Mouse (Mus musculus) CH12.LX (cell line): ENCODE results near the gene BC035044. TPM values are rescaled to one million over a fixed set of nuclear protein-coding genes. Genes with fewer than 3 reads are reported as not detected.
"Not testable (repeated sequence)": the region's sequence is repeated elsewhere in the genome, so short reads cannot be mapped to it uniquely, and the experiment has no call there.

ENCODE experiments used
- DNase-seq: peaks from one replicate; pipeline ENCODE4 v3.0.0-alpha.2; 2013; ENCODE audit errors: extremely low read depth
- H3K27ac ChIP-seq: 2 replicates; pipeline ENCODE4 v1.5.1; 2012; ENCODE audit warnings: low read depth, mild to moderate bottlenecking, control low read depth, moderate library complexity; ENCODE audit not compliant: insufficient read depth
- H3K27me3 ChIP-seq: replicated peaks from 2 replicates; pipeline ENCODE3; 2012; ENCODE audit warnings: inconsistent platforms
- H3K36me3 ChIP-seq, 2 experiments: replicated peaks in 1 of 2; 2 replicates each; pipeline versions ENCODE3 to v1.6.1; 2012; ENCODE audit warnings: inconsistent platforms in 1 of 2, low read length in 1 of 2, mild to moderate bottlenecking in 1 of 2, mixed read lengths in 1 of 2, moderate library complexity in 1 of 2; ENCODE audit not compliant: control insufficient read depth in 1 of 2, insufficient read depth in 1 of 2
- H3K4me1 ChIP-seq, 2 experiments: 2 replicates each; pipeline ENCODE4 v1.6.1; 2012; ENCODE audit warnings: inconsistent platforms in 1 of 2, moderate library complexity in 1 of 2; ENCODE audit not compliant: insufficient read depth in 2 of 2, control insufficient read depth in 1 of 2
- H3K4me2 ChIP-seq: 2 replicates; pipeline ENCODE4 v1.6.1; 2012; ENCODE audit warnings: low read depth, mild to moderate bottlenecking, control low read depth; ENCODE audit not compliant: poor library complexity, insufficient read depth, severe bottlenecking
- H3K4me3 ChIP-seq, 3 experiments: fragments of 150-350 bp in 1 of 3; sonication (generic) in 1 of 3; replicated peaks in 1 of 3; 2 replicates each; pipeline versions ENCODE3 to v1.5.1; 2011 to 2012; ENCODE audit warnings: low read depth in 2 of 3, low read length in 2 of 3, mild to moderate bottlenecking in 2 of 3, moderate library complexity in 2 of 3, control low read depth in 1 of 3, improper control_type of control experiment in 1 of 3, inconsistent platforms in 1 of 3, mixed read lengths in 1 of 3; ENCODE audit not compliant: poor library complexity in 1 of 3
- H3K79me2 ChIP-seq: replicated peaks from 2 replicates; pipeline ENCODE4 v1.6.1; 2012; ENCODE audit warnings: mild to moderate bottlenecking, moderate library complexity; ENCODE audit not compliant: control insufficient read depth, poor library complexity, insufficient read depth, severe bottlenecking; ENCODE audit errors: extremely low read depth
- H3K9ac ChIP-seq: 2 replicates; pipeline ENCODE4 v1.6.1; 2012; ENCODE audit warnings: low read depth, mild to moderate bottlenecking, control low read depth, moderate library complexity; ENCODE audit not compliant: insufficient read depth
- H3K9me3 ChIP-seq: replicated peaks from 2 replicates; pipeline ENCODE3; 2012; ENCODE audit warnings: low read length, inconsistent platforms, mixed read lengths
- BHLHE40 ChIP-seq: IDR thresholded peaks from 2 replicates; pipeline ENCODE4 v1.6.1; 2011; ENCODE audit warnings: mild to moderate bottlenecking, low read depth, low read length, improper control_type of control experiment
- CHD1 ChIP-seq: IDR thresholded peaks from 2 replicates; pipeline ENCODE4 v1.6.1; 2012; ENCODE audit warnings: low read depth, low read length, improper control_type of control experiment, inconsistent platforms
- CHD2 ChIP-seq: IDR thresholded peaks from 2 replicates; pipeline ENCODE4 v1.6.1; 2011; ENCODE audit warnings: low read length, improper control_type of control experiment
- CTCF ChIP-seq, 2 experiments: IDR thresholded peaks in 1 of 2; conservative IDR thresholded peaks in 1 of 2; 2 replicates each; pipeline ENCODE4 v1.5.1; 2011 to 2012; ENCODE audit warnings: low read depth in 2 of 2, low read length in 2 of 2, improper control_type of control experiment in 1 of 2, inconsistent platforms in 1 of 2, mild to moderate bottlenecking in 1 of 2, moderate library complexity in 1 of 2
- E2F4 ChIP-seq: IDR thresholded peaks from 2 replicates; pipeline ENCODE4 v1.6.1; 2011; ENCODE audit warnings: low read depth, low read length, improper control_type of control experiment; ENCODE audit not compliant: insufficient replicate concordance
- ELF1 ChIP-seq: IDR thresholded peaks from 2 replicates; pipeline ENCODE4 v1.6.1; 2014; ENCODE audit warnings: low read depth, mild to moderate bottlenecking, inconsistent platforms, low read length, improper control_type of control experiment
- EP300 ChIP-seq: IDR thresholded peaks from 2 replicates; pipeline ENCODE4 v1.6.1; 2011; ENCODE audit warnings: low read length, improper control_type of control experiment
- ETS1 ChIP-seq: conservative IDR thresholded peaks from 2 replicates; pipeline ENCODE4 v1.6.1; 2012; ENCODE audit warnings: low read depth, mild to moderate bottlenecking, inconsistent platforms, low read length, improper control_type of control experiment, moderate library complexity
- GABPA ChIP-seq: IDR thresholded peaks from 2 replicates; pipeline ENCODE4 v1.6.1; 2012; ENCODE audit warnings: low read depth, low read length, improper control_type of control experiment, inconsistent platforms; ENCODE audit not compliant: insufficient replicate concordance
- HCFC1 ChIP-seq: IDR thresholded peaks from 2 replicates; pipeline ENCODE4 v1.6.1; 2012; ENCODE audit warnings: low read depth, mild to moderate bottlenecking, inconsistent platforms, low read length, improper control_type of control experiment
- IRF4 ChIP-seq: IDR thresholded peaks from 2 replicates; pipeline ENCODE4 v1.6.1; 2014; ENCODE audit warnings: low read depth, mild to moderate bottlenecking, inconsistent platforms, low read length, improper control_type of control experiment
- JUN ChIP-seq: IDR thresholded peaks from 2 replicates; pipeline ENCODE4 v1.6.1; 2011; ENCODE audit warnings: low read depth, mild to moderate bottlenecking, low read length, improper control_type of control experiment, moderate library complexity; ENCODE audit not compliant: insufficient read depth
- JUND ChIP-seq: conservative IDR thresholded peaks from 2 replicates; pipeline ENCODE4 v1.6.1; 2011; ENCODE audit warnings: low read depth, low read length, improper control_type of control experiment
- KAT2A ChIP-seq: IDR thresholded peaks from 2 replicates; pipeline ENCODE4 v1.6.1; 2012; ENCODE audit warnings: low read length, improper control_type of control experiment, inconsistent platforms; ENCODE audit not compliant: insufficient replicate concordance
- MAFK ChIP-seq: IDR thresholded peaks from 2 replicates; pipeline ENCODE4 v1.6.1; 2011; ENCODE audit warnings: low read length, improper control_type of control experiment; ENCODE audit not compliant: insufficient replicate concordance
- MAX ChIP-seq: IDR thresholded peaks from 2 replicates; pipeline ENCODE4 v1.6.1; 2011; ENCODE audit warnings: low read length, improper control_type of control experiment
- MAZ ChIP-seq: IDR thresholded peaks from 2 replicates; pipeline ENCODE4 v1.6.1; 2012; ENCODE audit warnings: low read depth, mild to moderate bottlenecking, inconsistent platforms, low read length, improper control_type of control experiment, moderate library complexity
- MEF2A ChIP-seq: IDR thresholded peaks from 2 replicates; pipeline ENCODE4 v1.6.1; 2014; ENCODE audit warnings: low read depth, mild to moderate bottlenecking, inconsistent platforms, low read length, improper control_type of control experiment, borderline replicate concordance
- MXI1 ChIP-seq: IDR thresholded peaks from 2 replicates; pipeline ENCODE4 v1.6.1; 2011; ENCODE audit warnings: mild to moderate bottlenecking, low read depth, low read length, improper control_type of control experiment
- MYC ChIP-seq: IDR thresholded peaks from 2 replicates; pipeline ENCODE4 v1.6.1; 2011; ENCODE audit warnings: low read depth, mild to moderate bottlenecking, improper control_type of control experiment, low read length
- NELFE ChIP-seq: IDR thresholded peaks from 2 replicates; pipeline ENCODE4 v1.6.1; 2011; ENCODE audit warnings: low read depth, low read length, improper control_type of control experiment
- NRF1 ChIP-seq: IDR thresholded peaks from 2 replicates; pipeline ENCODE4 v1.6.1; 2014; ENCODE audit warnings: low read depth, mild to moderate bottlenecking, inconsistent platforms, low read length, improper control_type of control experiment, moderate library complexity
- PAX5 ChIP-seq: IDR thresholded peaks from 2 replicates; pipeline ENCODE4 v1.6.1; 2012; ENCODE audit warnings: low read length, inconsistent platforms, mixed read lengths
- POLR2A ChIP-seq: IDR thresholded peaks from 2 replicates; pipeline ENCODE4 v1.6.1; 2011; ENCODE audit warnings: low read depth, mild to moderate bottlenecking, improper control_type of control experiment, low read length
- POLR2AphosphoS2 ChIP-seq: IDR thresholded peaks from 2 replicates; pipeline ENCODE4 v1.6.1; 2011; ENCODE audit warnings: low read depth, low read length, improper control_type of control experiment
- RCOR1 ChIP-seq: conservative IDR thresholded peaks from 2 replicates; pipeline ENCODE4 v1.6.1; 2012; ENCODE audit warnings: low read depth, mild to moderate bottlenecking, inconsistent platforms, low read length, improper control_type of control experiment
- SIN3A ChIP-seq: IDR thresholded peaks from 2 replicates; pipeline ENCODE4 v1.6.1; 2012; ENCODE audit warnings: low read length, improper control_type of control experiment, inconsistent platforms
- TBP ChIP-seq: conservative IDR thresholded peaks from 2 replicates; pipeline ENCODE4 v1.6.1; 2011; ENCODE audit warnings: low read depth, low read length, improper control_type of control experiment
- TCF12 ChIP-seq: IDR thresholded peaks from 2 replicates; pipeline ENCODE4 v1.6.1; 2014; ENCODE audit warnings: low read depth, mild to moderate bottlenecking, inconsistent platforms, low read length, improper control_type of control experiment
- USF1 ChIP-seq: IDR thresholded peaks from 2 replicates; pipeline ENCODE4 v1.6.1; 2014; ENCODE audit warnings: low read depth, mild to moderate bottlenecking, inconsistent platforms, low read length, improper control_type of control experiment
- USF2 ChIP-seq: conservative IDR thresholded peaks from 2 replicates; pipeline ENCODE4 v1.6.1; 2011; ENCODE audit warnings: low read depth, low read length, improper control_type of control experiment
- ZC3H11A ChIP-seq: IDR thresholded peaks from 2 replicates; pipeline ENCODE4 v1.6.1; 2012; ENCODE audit warnings: low read depth, mild to moderate bottlenecking, inconsistent platforms, low read length, improper control_type of control experiment
- ZMIZ1 ChIP-seq: IDR thresholded peaks from 2 replicates; pipeline ENCODE4 v1.6.1; 2012; ENCODE audit warnings: low read depth, mild to moderate bottlenecking, inconsistent platforms, low read length, improper control_type of control experiment
- dilution Hi-C: fragments of 300-500 bp; cut with MboI; formaldehyde crosslinking; loops from 2 replicates; pipeline ENCODE4 v1.14.3; 2020; ENCODE audit warnings: low sequenced_read_pairs; ENCODE audit not compliant: extremely low pct_unique_long_range_greater_than_20kb, extremely low pct_ligation_motif_present
- in situ Hi-C: fragments of 300-500 bp; cut with MboI; formaldehyde crosslinking; loops from 3 replicates; pipeline ENCODE4 v1.14.3; 2019; ENCODE audit warnings: low sequenced_read_pairs, low pct_ligation_motif_present, low pct_unique_long_range_greater_than_20kb, mixed read lengths
- polyA plus RNA-seq: library from polyadenylated mRNA; unstranded; fragments of >175 nt; gene quantifications from 2 replicates; pipeline ENCODE4 v1.2.1, GENCODE M21; 2012; ENCODE audit warnings: low read depth; ENCODE audit not compliant: insufficient read length
- total RNA-seq, 2 experiments: library from RNA; depleted of rRNA; stranded (reverse); fragments of 300-350 nt in 1 of 2; fragments of >200 nt in 1 of 2; gene quantifications; 2 replicates each; pipeline ENCODE4 v1.2.3; 2012 to 2014

BC035044 gene
- total RNA-seq (2012; rRNA removed), result 51.6 and 53.5 TPM in 2 replicates
- 121 and 124 TPM in 2 replicates for total RNA-seq (2014; rRNA removed)
- 49.4 and 49.7 TPM in 2 replicates for polyA plus RNA-seq

DNA sequence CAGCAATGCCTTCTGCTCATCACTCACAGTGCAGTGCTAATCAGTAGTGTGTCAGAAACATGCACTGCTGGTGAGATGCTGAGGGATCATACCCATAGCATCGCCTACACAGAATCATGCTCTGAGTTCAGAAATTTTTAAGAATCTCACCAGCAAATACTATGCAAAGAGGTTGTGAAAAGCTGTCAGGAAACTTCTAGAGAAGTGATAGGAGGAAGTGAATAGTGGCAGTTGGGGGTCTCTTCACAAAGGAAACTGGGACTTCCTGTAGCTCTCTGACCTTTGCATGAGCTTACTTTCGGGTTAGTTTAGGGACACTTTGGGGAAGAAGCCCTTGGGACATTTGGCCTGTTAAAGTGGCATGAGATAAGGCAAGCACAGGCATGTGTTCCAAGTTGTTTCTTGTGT is at the start of gene BC035044:
TSS of gene BC035044 (minus strand) at position 179 of the 408 bp plus-strand sequence.
- H3K9me3 ChIP-seq, result no peaks in the 10 kb centered on the region
- H3K9ac ChIP-seq, result peak within 1 kb of the TSS; percentile 95
- peaks cover 48% of the 10 kb centered on the region for H3K79me2 ChIP-seq
- H3K27me3 ChIP-seq, result no peaks in the 10 kb centered on the region
- dilution Hi-C loops (no loop called here), in situ Hi-C loops (no loop called here)
- H3K4me3 ChIP-seq, result peak within 1 kb of the TSS; percentile 74 to 84 (median 75)
- peaks cover 28 to 33% of the 10 kb centered on the region in 2 experiments for H3K36me3 ChIP-seq
- TF ChIP-seq CTCF (conservative IDR thresholded peaks at IDR 0.05 in 1 of 2, IDR thresholded peaks at IDR 0.05 in 1 of 2; ENCODE audit: low read depth in 2 of 2, low read length in 2 of 2), result no peak
- peak; percentile 80; the same call in 1 of the 2 replicates for TF ChIP-seq RCOR1
- no peak for TF ChIP-seq ZC3H11A
- TF ChIP-seq EP300, result peak; percentile 92
- no peak for TF ChIP-seq USF2
- TF ChIP-seq MAX, result peak; percentile 79
- peak; percentile 80 for TF ChIP-seq TCF12
- no peak for TF ChIP-seq PAX5
- TF ChIP-seq POLR2A, result peak; percentile 42
- TF ChIP-seq ZMIZ1, result peak; percentile 80; the same call in 1 of the 2 replicates
- TF ChIP-seq HCFC1, result peak; percentile 59
- TF ChIP-seq MEF2A, result peak; percentile 76; the same call in 1 of the 2 replicates
- peak; percentile 97 for TF ChIP-seq CHD1
- TF ChIP-seq POLR2AphosphoS2, result peak; percentile 80; the same call in 1 of the 2 replicates
- peak; percentile 84 for TF ChIP-seq MAZ
- peak; percentile 46; the same call in 1 of the 2 replicates for TF ChIP-seq JUND
- TF ChIP-seq NRF1, result peak; percentile 13; the same call in 1 of the 2 replicates
- 0 out of 2 replicates have a peak, but pooled peaks have one; percentile 54 for TF ChIP-seq E2F4
- TF ChIP-seq BHLHE40, result peak; percentile 49; the same call in 1 of the 2 replicates
- 0 out of 2 replicates have a peak, but pooled peaks have one; percentile 76 for TF ChIP-seq MXI1
- no peak for TF ChIP-seq USF1
- peak; percentile 95 for TF ChIP-seq SIN3A
- TF ChIP-seq NELFE, result peak; percentile 75
- TF ChIP-seq JUN, result peak; percentile 31; the same call in 1 of the 2 replicates
- 0 out of 2 replicates have a peak, but pooled peaks have one; percentile 67 for TF ChIP-seq KAT2A
- no peak; the same call in 1 of the 2 replicates for TF ChIP-seq MAFK
- peak; percentile 89 for TF ChIP-seq IRF4
- TF ChIP-seq ELF1, result peak; percentile 76
- no peak for TF ChIP-seq GABPA
- TF ChIP-seq TBP, result peak; percentile 75; the same call in 1 of the 2 replicates
- TF ChIP-seq MYC, result peak; percentile 83
- TF ChIP-seq ETS1, result peak; percentile 73
- peak; percentile 73; the same call in 1 of the 2 replicates for TF ChIP-seq CHD2
- H3K4me1 ChIP-seq, result peaks cover 4 to 25% of the 10 kb centered on the region in 2 experiments; a peak in 3 of 4 replicates
- peak; percentile 81 for DNase-seq
- H3K27ac ChIP-seq, result peak within 1 kb of the TSS; percentile 97
- H3K4me2 ChIP-seq, result peak within 1 kb of the TSS; percentile 80

DNA sequence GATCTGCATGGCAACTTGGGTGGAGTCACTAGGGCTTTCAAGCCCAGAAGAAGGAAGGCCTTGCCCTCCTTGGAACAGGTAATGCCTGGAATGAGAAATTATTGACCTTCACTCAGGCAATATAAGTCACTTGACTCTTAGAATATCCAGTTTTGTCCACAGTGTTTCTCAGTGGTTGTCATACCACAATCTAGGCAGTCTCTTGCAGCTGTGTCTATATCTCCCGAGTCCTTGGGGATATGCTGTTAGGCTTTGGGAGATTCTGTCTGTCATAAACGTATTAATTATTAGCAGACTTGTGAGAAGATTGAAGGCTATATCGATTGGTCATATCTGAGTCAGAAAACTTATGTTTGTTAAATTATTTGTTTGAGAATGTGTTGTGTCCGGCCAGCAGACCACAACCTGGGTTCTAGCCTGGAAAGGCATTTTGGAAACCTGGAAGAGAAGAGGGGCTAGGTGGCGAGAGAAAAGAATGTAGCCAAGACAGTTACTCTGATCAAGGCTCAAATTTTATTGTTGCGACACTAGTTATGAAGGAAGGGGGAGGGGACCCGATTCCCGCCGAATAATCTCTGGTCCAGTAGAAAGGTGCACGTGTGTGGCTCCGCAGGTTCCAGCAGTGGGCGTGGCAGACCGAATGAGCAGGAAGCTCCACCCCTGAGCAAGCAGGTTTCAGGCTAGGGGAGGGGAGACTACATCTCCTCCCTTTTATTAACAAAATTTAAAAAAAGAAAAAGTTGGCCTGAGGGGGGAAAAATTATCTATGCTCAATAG is 45.2 kb upstream of the BC035044 start:
- dilution Hi-C loops, H3K9ac ChIP-seq, in situ Hi-C loops, H3K36me3 ChIP-seq, H3K9me3 ChIP-seq, H3K4me3 ChIP-seq, H3K4me1 ChIP-seq, H3K79me2 ChIP-seq, H3K27ac ChIP-seq, H3K4me2 ChIP-seq, H3K27me3 ChIP-seq, DNase-seq: not testable (repeated sequence)
